Mouse (Mus musculus) megakaryocyte, embryonic 14.5 days (primary cell): Measurements from ENCODE around the gene Fer.

ENCODE experiments used
- FLI1 ChIP-seq: IDR thresholded peaks from 2 replicates; pipeline ENCODE4 v1.6.1; 2012; ENCODE audit warnings: low read length, inconsistent platforms, mixed read lengths
- GATA1 ChIP-seq: IDR thresholded peaks from 3 replicates; pipeline ENCODE4 v1.6.1; 2012; ENCODE audit warnings: mixed read lengths, low read length, inconsistent platforms, borderline replicate concordance

GRCm38 (mm10) chr17:64108773-64109172 lies 245.9 kb downstream of the Fer start:
- TF ChIP-seq GATA1 (no peak), FLI1 (no peak)
